Mouse (Mus musculus): ENCODE results near the gene Fam198b. TPM values are rescaled to one million over a fixed set of nuclear protein-coding genes. Genes with fewer than 3 reads are reported as not detected.

Gene Fam198b
- polyA plus RNA-seq (2016; fragmentation: Nextera tagmentation; extraction: Ambion mirVana), result 5.5 and 6.6 TPM in 2 replicates

DNA sequence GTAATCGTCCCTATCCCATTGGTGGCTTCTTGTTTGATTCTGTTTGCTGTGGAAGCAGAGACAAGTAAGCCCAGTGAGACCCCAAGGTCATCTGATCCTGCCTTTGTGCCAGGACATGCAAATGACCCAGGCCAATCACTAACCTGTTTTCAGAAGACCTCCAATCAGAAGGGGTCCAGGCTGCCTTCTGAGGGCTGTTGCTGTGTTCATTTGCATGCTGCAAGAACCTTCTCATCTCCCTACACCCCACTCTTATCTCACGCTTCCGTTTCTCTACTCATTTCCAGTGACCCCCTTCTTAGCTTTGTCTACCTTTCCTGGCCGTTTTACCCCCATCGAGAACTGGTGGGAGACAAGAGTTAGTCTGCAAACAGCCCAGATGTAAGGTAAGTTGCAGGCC is at the start of gene Fam198b:
Gene Fam198b (plus strand): TSS at position 229 of the 400 bp plus-strand sequence.
- Histone ChIP-seq H3K4me2 (replicated peaks) (peak within 1 kb of the TSS; percentile 9; the same call in 1 of the 2 replicates), H3K36me3 (no peaks in the 10 kb centered on the region), H3K9ac (no peak within 1 kb of the TSS), H3K27me3 (0 out of 2 replicates have a peak, but pooled peaks cover 3% of the 10 kb centered on the region), H3K4me3 (no peak within 1 kb of the TSS), H3K9me3 (no peaks in the 10 kb centered on the region), H3K4me1 (peaks cover 14% of the 10 kb centered on the region; the same call in 1 of the 2 replicates), H3K27ac (no peak within 1 kb of the TSS)
- WGBS, result 63% methylated on average over 5 of the region's 5 CpGs
- no peak for ATAC-seq (ENCODE audit: insufficient number of reproducible peaks, insufficient read depth, low FRiP score, low TSS enrichment)

DNA sequence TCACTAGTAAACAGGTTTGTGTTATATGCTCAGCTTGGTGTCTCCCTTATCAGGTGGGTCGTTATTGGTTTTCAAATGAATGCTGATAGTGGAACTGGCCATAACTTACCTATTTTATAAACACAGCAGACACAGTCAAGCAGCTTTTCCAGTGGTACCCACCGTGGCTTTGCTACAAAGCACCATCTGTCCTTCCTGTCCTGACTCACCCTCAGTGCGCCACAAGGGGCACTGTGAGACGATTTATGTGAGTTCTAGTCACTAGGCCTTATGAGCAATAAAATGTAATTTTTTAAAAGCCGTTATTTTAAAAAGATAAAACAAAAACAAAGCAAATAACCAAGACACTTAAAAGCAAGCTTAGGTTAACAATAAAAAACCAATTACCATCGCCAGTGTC is 45.6 kb upstream of the Fam198b start:
- Histone ChIP-seq H3K4me2 (replicated peaks) (no peak overlapping the region), H3K9me3 (no peaks in the 10 kb centered on the region), H3K9ac (no peak overlapping the region), H3K4me1 (no peaks in the 10 kb centered on the region; the same call in 1 of the 2 replicates), H3K4me3 (no peak overlapping the region), H3K27me3 (no peaks in the 10 kb centered on the region), H3K27ac (no peak overlapping the region), H3K36me3 (no peaks in the 10 kb centered on the region)
- no peak for ATAC-seq (ENCODE audit: insufficient number of reproducible peaks, insufficient read depth, low FRiP score, low TSS enrichment)
- WGBS, result 55% methylated on average over 6 of the region's 6 CpGs

DNA sequence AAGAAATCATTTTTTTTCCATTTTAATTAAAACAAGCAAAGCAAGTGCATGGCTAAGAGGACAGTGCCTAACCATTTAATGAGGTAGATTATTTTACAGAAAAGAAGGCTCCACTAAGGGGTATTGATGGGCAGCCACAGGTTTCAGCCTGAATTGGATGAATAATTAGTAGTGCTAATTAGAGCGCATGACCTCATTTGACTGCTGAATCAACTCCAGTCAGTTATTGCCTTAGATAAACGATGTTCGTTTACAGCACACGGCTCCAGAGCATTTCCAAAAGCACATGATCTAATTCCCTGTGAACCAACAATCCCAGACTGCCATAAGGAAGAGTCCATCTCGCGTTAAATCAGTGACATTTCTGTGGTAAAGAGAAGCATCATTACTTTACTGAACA is 42.9 kb upstream of the Fam198b start:
- no peaks in the 10 kb centered on the region for H3K9me3 ChIP-seq
- no peaks in the 10 kb centered on the region; the same call in 1 of the 2 replicates for H3K4me1 ChIP-seq
- no peak overlapping the region for H3K9ac ChIP-seq
- WGBS, result 81% methylated on average over 6 of the region's 6 CpGs
- H3K4me3 ChIP-seq, result peak overlapping the region; percentile 46
- H3K36me3 ChIP-seq, result no peaks in the 10 kb centered on the region
- no peak for ATAC-seq (ENCODE audit: insufficient number of reproducible peaks, insufficient read depth, low FRiP score, low TSS enrichment)
- H3K27ac ChIP-seq, result no peak overlapping the region
- H3K27me3 ChIP-seq, result no peaks in the 10 kb centered on the region
- peak overlapping the region; percentile 53 for H3K4me2 ChIP-seq (replicated peaks)

GRCm38 (mm10) chr3:79842165-79842564 is 42.2 kb upstream of the Fam198b start:
- Histone ChIP-seq H3K27ac (no peak overlapping the region), H3K27me3 (no peaks in the 10 kb centered on the region), H3K9me3 (no peaks in the 10 kb centered on the region), H3K36me3 (no peaks in the 10 kb centered on the region), H3K4me3 (peak overlapping the region; percentile 46), H3K4me1 (no peaks in the 10 kb centered on the region; the same call in 1 of the 2 replicates), H3K9ac (peak overlapping the region; percentile 44; the same call in 1 of the 2 replicates), H3K4me2 (replicated peaks) (peak overlapping the region; percentile 53)
- 13% methylated on average over 12 of the region's 12 CpGs for WGBS
- peak; percentile 39; the same call in 1 of the 2 replicates for ATAC-seq (ENCODE audit: insufficient number of reproducible peaks, insufficient read depth, low FRiP score, low TSS enrichment)

DNA sequence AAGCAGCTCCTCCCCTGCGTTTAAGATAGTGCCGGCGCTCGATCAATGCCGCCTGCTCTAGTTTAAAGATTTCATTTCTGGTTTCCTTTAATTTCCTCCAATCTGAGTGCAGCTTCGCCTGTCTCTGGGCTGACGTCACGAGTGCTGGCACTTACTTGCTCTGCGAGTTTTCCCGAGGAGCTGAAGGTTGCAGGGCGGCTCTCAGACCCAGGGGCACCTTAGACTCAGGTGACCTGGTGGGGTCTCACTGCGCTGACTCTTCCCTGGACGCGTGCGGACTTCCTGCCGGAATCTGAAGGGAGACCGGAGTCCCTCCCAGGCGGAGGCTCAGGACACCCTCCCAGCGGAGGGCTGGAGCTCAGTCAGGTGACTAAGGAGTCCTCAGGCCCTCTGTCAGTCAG is 41.7 kb upstream of the Fam198b start:
- Histone ChIP-seq H3K9me3 (no peaks in the 10 kb centered on the region), H3K36me3 (no peaks in the 10 kb centered on the region), H3K4me2 (replicated peaks) (peak overlapping the region; percentile 53), H3K27ac (peak overlapping the region; percentile 65), H3K4me1 (no peaks in the 10 kb centered on the region; the same call in 1 of the 2 replicates), H3K27me3 (no peaks in the 10 kb centered on the region), H3K4me3 (peak overlapping the region; percentile 46), H3K9ac (peak overlapping the region; percentile 44)
- peak; percentile 86 for ATAC-seq (ENCODE audit: insufficient number of reproducible peaks, insufficient read depth, low FRiP score, low TSS enrichment)
- WGBS, result under 1% methylated on average over 19 of the region's 19 CpGs

DNA sequence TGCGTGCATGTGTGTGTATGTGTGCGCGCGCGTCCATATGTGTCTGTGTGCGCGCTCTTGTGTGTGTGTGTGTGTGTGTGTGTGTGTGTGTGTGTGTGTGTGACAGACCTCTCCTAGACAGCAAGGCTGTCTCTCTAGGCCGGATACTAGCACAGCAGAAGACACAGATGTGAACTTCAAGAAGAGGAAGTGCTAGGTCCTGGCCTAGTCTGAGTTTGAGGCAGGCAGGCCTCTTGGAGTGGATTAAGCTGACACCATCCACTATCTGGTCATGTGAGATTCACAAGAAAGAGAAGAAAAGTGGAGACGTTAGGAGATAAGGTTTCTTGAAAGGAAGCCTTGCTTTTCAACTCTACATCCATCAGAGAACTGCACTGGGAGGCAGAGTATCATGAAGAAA is 40.3 kb upstream of the Fam198b start:
- H3K4me1 ChIP-seq, result no peaks in the 10 kb centered on the region; the same call in 1 of the 2 replicates
- ATAC-seq (ENCODE audit: insufficient number of reproducible peaks, insufficient read depth, low FRiP score, low TSS enrichment), result no peak
- H3K36me3 ChIP-seq, result no peaks in the 10 kb centered on the region
- no peak overlapping the region for H3K27ac ChIP-seq
- H3K9ac ChIP-seq, result no peak overlapping the region
- H3K9me3 ChIP-seq, result no peaks in the 10 kb centered on the region
- H3K4me2 ChIP-seq (replicated peaks), result no peak overlapping the region
- H3K27me3 ChIP-seq, result no peaks in the 10 kb centered on the region
- 90% methylated on average over 9 of the region's 9 CpGs for WGBS
- no peak overlapping the region for H3K4me3 ChIP-seq

DNA sequence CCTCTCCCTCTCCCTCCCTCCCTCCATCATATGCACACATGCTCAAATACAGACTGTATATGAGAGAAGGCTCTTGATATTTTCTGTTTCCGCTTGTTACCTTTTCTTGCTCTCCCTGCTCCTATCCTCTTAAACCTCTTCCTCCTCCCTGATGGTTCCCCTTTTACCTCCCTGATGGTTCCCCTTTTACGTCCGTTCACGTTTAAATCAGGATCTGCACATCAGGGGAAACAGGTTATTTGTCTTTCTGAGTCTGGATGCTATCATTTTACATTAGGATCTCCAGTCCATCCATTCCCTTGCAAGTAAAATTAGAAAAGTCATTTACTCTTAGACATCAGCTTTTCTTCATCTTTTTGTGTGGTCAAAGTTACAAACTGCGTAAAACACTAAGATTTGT is 37.7 kb upstream of the Fam198b start:
- Histone ChIP-seq H3K4me3 (no peak overlapping the region), H3K36me3 (no peaks in the 10 kb centered on the region), H3K27me3 (no peaks in the 10 kb centered on the region), H3K9me3 (no peaks in the 10 kb centered on the region), H3K27ac (no peak overlapping the region), H3K4me1 (no peaks in the 10 kb centered on the region; the same call in 1 of the 2 replicates), H3K9ac (no peak overlapping the region), H3K4me2 (replicated peaks) (no peak overlapping the region)
- 72% methylated on average over 5 of the region's 5 CpGs for WGBS
- ATAC-seq (ENCODE audit: insufficient number of reproducible peaks, insufficient read depth, low FRiP score, low TSS enrichment), result no peak

DNA sequence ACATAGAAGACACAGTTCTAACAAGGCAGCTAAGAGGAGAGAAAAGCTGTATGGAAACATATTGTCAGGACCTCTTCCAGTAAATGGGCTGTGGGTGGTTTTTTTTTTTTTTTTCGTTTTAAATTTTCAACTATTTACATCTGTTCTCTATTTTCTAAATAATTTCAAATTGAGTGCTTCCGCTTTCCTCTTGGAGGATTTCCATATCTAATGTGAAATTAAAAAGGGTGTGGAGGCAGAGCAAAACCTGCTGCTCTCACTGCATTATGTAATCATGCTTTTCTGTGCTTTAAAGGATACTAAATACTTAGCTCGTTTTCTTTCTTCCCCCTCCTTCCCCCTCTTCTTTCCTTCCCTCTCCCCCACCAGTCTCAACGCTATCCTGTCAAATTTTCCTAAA is 35.5 kb upstream of the Fam198b start:
- Histone ChIP-seq H3K9me3 (no peaks in the 10 kb centered on the region), H3K9ac (no peak overlapping the region), H3K27me3 (no peaks in the 10 kb centered on the region), H3K27ac (no peak overlapping the region), H3K4me1 (no peaks in the 10 kb centered on the region), H3K4me2 (replicated peaks) (no peak overlapping the region), H3K4me3 (no peak overlapping the region), H3K36me3 (no peaks in the 10 kb centered on the region)
- ATAC-seq (ENCODE audit: insufficient number of reproducible peaks, insufficient read depth, low FRiP score, low TSS enrichment), result no peak
- 38% methylated on average over 4 of the region's 4 CpGs for WGBS

DNA sequence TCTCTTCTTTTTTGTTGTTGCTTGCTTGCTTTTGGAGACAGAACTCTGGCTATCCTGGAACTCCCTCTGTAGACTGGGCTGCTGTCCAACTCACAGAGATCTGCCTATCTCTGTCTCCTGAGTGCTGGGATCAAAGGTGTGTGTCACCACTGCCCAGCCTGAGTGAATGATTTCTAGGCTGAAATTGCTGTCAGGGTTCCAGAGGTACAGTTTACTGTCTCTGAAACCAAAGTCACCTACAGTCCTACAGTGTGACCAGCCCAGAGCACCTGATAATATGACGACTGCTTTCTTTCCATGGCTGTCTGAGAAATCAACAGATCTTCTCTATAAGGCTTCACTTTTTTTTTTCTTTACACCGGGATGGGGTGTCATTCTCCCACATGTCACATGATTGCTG is 34.7 kb upstream of the Fam198b start:
- no peaks in the 10 kb centered on the region for H3K9me3 ChIP-seq
- WGBS, result 88% methylated on average over 2 of the region's 2 CpGs
- H3K27me3 ChIP-seq, result no peaks in the 10 kb centered on the region
- no peak overlapping the region for H3K27ac ChIP-seq
- H3K4me1 ChIP-seq, result no peaks in the 10 kb centered on the region
- no peak overlapping the region for H3K9ac ChIP-seq
- no peak overlapping the region for H3K4me2 ChIP-seq (replicated peaks)
- no peak overlapping the region for H3K4me3 ChIP-seq
- ATAC-seq (ENCODE audit: insufficient number of reproducible peaks, insufficient read depth, low FRiP score, low TSS enrichment), result no peak
- H3K36me3 ChIP-seq, result no peaks in the 10 kb centered on the region

GRCm38 (mm10) chr3:79850656-79851055 is 33.7 kb upstream of the Fam198b start:
- H3K9ac ChIP-seq, result no peak overlapping the region
- H3K4me2 ChIP-seq (replicated peaks), result no peak overlapping the region
- ATAC-seq (ENCODE audit: insufficient number of reproducible peaks, insufficient read depth, low FRiP score, low TSS enrichment), result no peak
- H3K27ac ChIP-seq, result no peak overlapping the region
- no peaks in the 10 kb centered on the region for H3K27me3 ChIP-seq
- H3K9me3 ChIP-seq, result no peaks in the 10 kb centered on the region
- no peaks in the 10 kb centered on the region for H3K36me3 ChIP-seq
- no peaks in the 10 kb centered on the region for H3K4me1 ChIP-seq
- H3K4me3 ChIP-seq, result no peak overlapping the region
- 30% methylated on average over 6 of the region's 6 CpGs for WGBS

- H3K4me3 ChIP-seq, result no peak overlapping the region
- no peaks in the 10 kb centered on the region for H3K4me1 ChIP-seq
- no peaks in the 10 kb centered on the region for H3K27me3 ChIP-seq
- ATAC-seq (ENCODE audit: insufficient number of reproducible peaks, insufficient read depth, low FRiP score, low TSS enrichment), result no peak
- no peaks in the 10 kb centered on the region for H3K36me3 ChIP-seq
- no peak overlapping the region for H3K4me2 ChIP-seq (replicated peaks)
- H3K27ac ChIP-seq, result no peak overlapping the region
- H3K9me3 ChIP-seq, result no peaks in the 10 kb centered on the region
- no peak overlapping the region for H3K9ac ChIP-seq
- WGBS, result 83% methylated on average over 3 of the region's 3 CpGs
Observed at GRCm38 (mm10) chr3:79852108-79852507, 32.2 kb upstream of the Fam198b start.

DNA sequence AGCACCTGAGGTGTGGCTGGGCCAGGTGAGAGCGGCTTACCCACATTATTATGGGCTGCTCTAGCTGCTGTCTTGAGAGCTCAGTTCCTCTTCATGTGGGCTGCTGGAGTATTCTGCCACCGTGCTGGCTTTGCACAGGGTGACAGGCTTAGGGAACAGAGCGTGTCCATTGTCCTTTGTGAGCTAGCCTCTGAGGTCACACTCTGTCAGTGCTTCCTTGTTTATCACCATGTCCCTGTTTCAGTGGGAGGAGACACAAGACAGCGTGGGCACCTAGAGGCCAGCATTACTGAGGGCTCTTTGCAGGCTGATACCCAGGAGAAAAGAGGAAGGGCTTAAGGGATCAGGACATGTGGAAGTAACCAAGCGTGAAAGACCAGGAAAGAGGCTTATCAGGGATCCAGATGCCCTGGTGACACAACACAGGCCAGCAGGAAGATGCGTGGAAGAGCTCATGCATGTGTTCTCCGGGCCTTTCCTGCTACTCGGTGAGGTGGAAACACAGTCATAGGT is 31.6 kb upstream of the Fam198b start, which contains the start of gene Tmem144:
Gene Tmem144 (minus strand): TSS at position 120 of the 513 bp plus-strand sequence.
- no peaks in the 10 kb centered on the region for H3K9me3 ChIP-seq
- ATAC-seq (ENCODE audit: insufficient number of reproducible peaks, insufficient read depth, low FRiP score, low TSS enrichment), result no peak
- 47% methylated on average over 8 of the region's 8 CpGs for WGBS
- no peaks in the 10 kb centered on the region for H3K4me1 ChIP-seq
- H3K27ac ChIP-seq, result no peak within 1 kb of the TSS
- H3K36me3 ChIP-seq, result no peaks in the 10 kb centered on the region
- no peak within 1 kb of the TSS for H3K9ac ChIP-seq
- no peak within 1 kb of the TSS for H3K4me2 ChIP-seq (replicated peaks)
- no peaks in the 10 kb centered on the region for H3K27me3 ChIP-seq
- H3K4me3 ChIP-seq, result no peak within 1 kb of the TSS

Measured in embryonic facial prominence, embryonic 12.5 days (tissue).